In genomic region chr1:68046551-68046970, GRCm38 (mm10) we compare ENCODE assay signal across 9 mouse cellular contexts.
DNase-seq lines count a peak whose midpoint lies in the region; ATAC-seq and TF ChIP-seq lines count a peak whose summit lies in the region.
"Had no signal": no experiment of that assay in that cellular context is flagged by ENCODE, and none has a peak within 500 bp of the region (broad histone marks: within the 10 kb centered on the region; RNA-seq: fewer than 3 reads in every experiment).

No protein-coding gene starts in this region.

- H3K4me1 ChIP-seq in forebrain, postnatal 0 days (ENCODE audit: insufficient read depth): peaks cover 4% of the 10 kb centered on the region; the same call in 1 of the 2 replicates
- no peaks in the 10 kb centered on the region for H3K4me1 ChIP-seq in liver, embryonic 14.5 days (replicated peaks; ENCODE audit: control insufficient read depth in 2 of 2, insufficient read depth in 2 of 2, low read length in 1 of 2)
- 0 out of 2 replicates have a peak, but pooled peaks cover 3% of the 10 kb centered on the region for H3K4me1 ChIP-seq in stomach, embryonic 16.5 days (ENCODE audit: control insufficient read depth, insufficient read depth, low read length)
- H3K4me1 ChIP-seq: megakaryocyte, embryonic 14.5 days had no signal

- no peak for TF ChIP-seq CTCF in gastrocnemius, adult 2 months (IDR thresholded peaks at IDR 0.05)
- TF ChIP-seq CTCF in brain, embryonic 14.5 days (IDR thresholded peaks at IDR 0.05; ENCODE audit: borderline replicate concordance, extremely low read depth, insufficient read depth, insufficient read length): peak; percentile 37; the same call in 1 of the 2 replicates
- TF ChIP-seq CTCF in forebrain, postnatal 0 days (IDR thresholded peaks at IDR 0.05; ENCODE audit: low read depth): peak; percentile 35
- TF ChIP-seq CTCF in liver, embryonic 14.5 days (IDR thresholded peaks at IDR 0.05; ENCODE audit: low read depth): no peak

- WGBS in forebrain, postnatal 0 days: 3% methylated on average over 7 of the region's 7 CpGs
- 21% methylated on average over 7 of the region's 7 CpGs for WGBS in liver, embryonic 14.5 days (ENCODE audit: insufficient replicate concordance)
- WGBS in stomach, embryonic 16.5 days: 4% methylated on average over 7 of the region's 7 CpGs

- H3K36me3 ChIP-seq in forebrain, postnatal 0 days (ENCODE audit: insufficient read depth): no peaks in the 10 kb centered on the region
- no peaks in the 10 kb centered on the region for H3K36me3 ChIP-seq in liver, embryonic 14.5 days (replicated peaks; ENCODE audit: control insufficient read depth, insufficient read depth, low read depth)
- H3K36me3 ChIP-seq in stomach, embryonic 16.5 days (ENCODE audit: control insufficient read depth, insufficient read depth, low read length): no peaks in the 10 kb centered on the region

- ATAC-seq in forebrain, postnatal 0 days: peak; percentile 86
- ATAC-seq in liver, embryonic 14.5 days (ENCODE audit: insufficient read depth): no peak
- ATAC-seq in stomach, embryonic 16.5 days (ENCODE audit: insufficient read depth, low FRiP score): no peak
- ATAC-seq in megakaryocyte progenitor cell, adult 5-6 weeks (replicated peaks; ENCODE audit: poor library complexity): no peak

- DNase-seq in gastrocnemius, adult 2 months: no peak
- DNase-seq in gastrocnemius, postnatal 25 days: no peak
- peak; percentile 92 for DNase-seq in brain, embryonic 14.5 days (ENCODE audit: low read depth)
- DNase-seq in forebrain, postnatal 0 days: peak; percentile 64
- no peak for DNase-seq in liver, embryonic 14.5 days (ENCODE audit: low read depth in 3 of 3, low spot score in 3 of 3)
- DNase-seq in thymus, postnatal 10 days (ENCODE audit: low spot score in 2 of 2): no peak

- H3K9ac ChIP-seq in forebrain, postnatal 0 days: no peak overlapping the region
- H3K9ac ChIP-seq in liver, embryonic 14.5 days (replicated peaks): no peak overlapping the region
- H3K9ac ChIP-seq in stomach, embryonic 16.5 days (ENCODE audit: low read length): no peak overlapping the region

- no peak for TF ChIP-seq EP300 in liver, embryonic 14.5 days (IDR thresholded peaks at IDR 0.05; ENCODE audit: low read depth)

- TF ChIP-seq POLR2A in brain, embryonic 14.5 days (IDR thresholded peaks at IDR 0.05; ENCODE audit: borderline replicate concordance, extremely low read depth, insufficient read depth, insufficient read length, poor library complexity, severe bottlenecking): no peak

- peak overlapping the region; percentile 41 for H3K4me2 ChIP-seq in forebrain, postnatal 0 days (ENCODE audit: low read depth)
- H3K4me2 ChIP-seq in liver, embryonic 14.5 days (ENCODE audit: low read depth): peak overlapping the region; percentile 20; the same call in 1 of the 2 replicates
- peak overlapping the region; percentile 41 for H3K4me2 ChIP-seq in stomach, embryonic 16.5 days (ENCODE audit: low read depth, low read length)

- no peaks in the 10 kb centered on the region for H3K9me3 ChIP-seq in forebrain, postnatal 0 days (ENCODE audit: low read length)
- H3K9me3 ChIP-seq in liver, embryonic 14.5 days (ENCODE audit: control insufficient read depth, low read length): no peaks in the 10 kb centered on the region
- no peaks in the 10 kb centered on the region for H3K9me3 ChIP-seq in stomach, embryonic 16.5 days (replicated peaks; ENCODE audit: control insufficient read depth, low read length)

- peak overlapping the region; percentile 39 for H3K4me3 ChIP-seq in gastrocnemius, adult 2 months
- H3K4me3 ChIP-seq in forebrain, postnatal 0 days (ENCODE audit: low read depth, low read length): peak overlapping the region; percentile 27
- no peak overlapping the region for H3K4me3 ChIP-seq in liver, embryonic 14.5 days (ENCODE audit: insufficient read depth in 1 of 2, low read depth in 2 of 2, low read length in 2 of 2)
- H3K4me3 ChIP-seq in stomach, embryonic 16.5 days (replicated peaks; ENCODE audit: low read length): peak overlapping the region; percentile 26
- H3K4me3 ChIP-seq: megakaryocyte, embryonic 14.5 days had no signal

- H3K27me3 ChIP-seq in forebrain, postnatal 0 days (ENCODE audit: insufficient read depth, low read length): no peaks in the 10 kb centered on the region
- no peaks in the 10 kb centered on the region for H3K27me3 ChIP-seq in liver, embryonic 14.5 days (ENCODE audit: control insufficient read depth, insufficient read depth, low read length)
- no peaks in the 10 kb centered on the region for H3K27me3 ChIP-seq in stomach, embryonic 16.5 days (ENCODE audit: control insufficient read depth, insufficient read depth, low read length)
- H3K27me3 ChIP-seq: megakaryocyte, embryonic 14.5 days had no signal

- intact Hi-C loops in gastrocnemius, adult 2 months (cut with DNase I): no loop called here

- H3K27ac ChIP-seq in gastrocnemius, adult 2 months: no peak overlapping the region
- peak overlapping the region; percentile 45; the same call in 1 of the 2 replicates for H3K27ac ChIP-seq in forebrain, postnatal 0 days (ENCODE audit: low read depth, low read length)
- no peak overlapping the region for H3K27ac ChIP-seq in liver, embryonic 14.5 days
- H3K27ac ChIP-seq in stomach, embryonic 16.5 days (ENCODE audit: low read length): no peak overlapping the region

Comparison
In these comparisons a context has a peak if more than half of its experiments do, and no peak if none do; other contexts are left out.
1. DNase-seq: peak in brain, embryonic 14.5 days (single experiment) and forebrain, postnatal 0 days (single experiment); none in gastrocnemius, adult 2 months (single experiment), gastrocnemius, postnatal 25 days (single experiment), liver, embryonic 14.5 days (0 of 3) and thymus, postnatal 10 days (0 of 2).
2. H3K4me3 ChIP-seq: peak in gastrocnemius, adult 2 months (single experiment), forebrain, postnatal 0 days (single experiment) and stomach, embryonic 16.5 days (single experiment); none in liver, embryonic 14.5 days (0 of 2).
3. CTCF ChIP-seq: peak in brain, embryonic 14.5 days (single experiment) and forebrain, postnatal 0 days (single experiment); none in gastrocnemius, adult 2 months (single experiment) and liver, embryonic 14.5 days (single experiment).
4. Peak in every context shown above with its lines, with median percentiles within 50 percentile points of each other: H3K4me2 ChIP-seq.